Mouse (Mus musculus) hindbrain, embryonic 13.5 days (tissue): ENCODE measurements around the gene Edem2. TPM values are rescaled to one million over a fixed set of nuclear protein-coding genes. Genes with fewer than 3 reads are reported as not detected.
A peak's percentile ranks its signal among the peaks of the same experiment; 100 is the strongest.

Source experiments
- ATAC-seq: fragments of 200-750 bp; cut with Nextera tagmentation; 2 replicates; pipeline ENCODE4 v1.8.0; 2017; ENCODE audit warnings: moderate TSS enrichment; ENCODE audit not compliant: low FRiP score
- H3K27ac ChIP-seq: fragments of 300-500 bp; sonication (generic); 2 replicates; pipeline ENCODE4 v1.5.1; 2015; ENCODE audit warnings: inconsistent platforms, mild to moderate bottlenecking, moderate library complexity
- H3K27me3 ChIP-seq: fragments of 300-500 bp; sonication (generic); 2 replicates; pipeline ENCODE4 v1.6.1; 2015; ENCODE audit warnings: mild to moderate bottlenecking, inconsistent platforms
- H3K36me3 ChIP-seq: fragments of 300-500 bp; sonication (generic); 2 replicates; pipeline ENCODE4 v1.6.1; 2015; ENCODE audit warnings: mild to moderate bottlenecking, inconsistent platforms
- H3K4me1 ChIP-seq: fragments of 300-500 bp; sonication (generic); replicated peaks from 2 replicates; pipeline ENCODE4 v1.6.1; 2015; ENCODE audit warnings: inconsistent platforms
- H3K4me2 ChIP-seq: fragments of 300-500 bp; sonication (generic); 2 replicates; pipeline ENCODE4 v1.6.1; 2015; ENCODE audit warnings: inconsistent platforms, mild to moderate bottlenecking, moderate library complexity
- H3K4me3 ChIP-seq: fragments of 300-500 bp; sonication (generic); 2 replicates; pipeline ENCODE4 v1.5.1; 2015; ENCODE audit warnings: mild to moderate bottlenecking, inconsistent platforms
- H3K9ac ChIP-seq: fragments of 300-500 bp; sonication (generic); 2 replicates; pipeline ENCODE4 v1.6.1; 2015; ENCODE audit warnings: mild to moderate bottlenecking, inconsistent platforms
- H3K9me3 ChIP-seq: fragments of 300-500 bp; sonication (generic); 2 replicates; pipeline ENCODE4 v1.6.1; 2016; ENCODE audit warnings: inconsistent platforms
- WGBS: fragments of 180-500 bp; shearing (Covaris S2); methylation state at CpG from one replicate; pipeline ENCODE4 v1.1.7; 2015; 5-methylcytosine and 5-hydroxymethylcytosine counted together
- polyA plus RNA-seq: library from polyadenylated mRNA; unstranded; fragments of >200 nt; fragmentation: Nextera tagmentation; extraction: Ambion mirVana; gene quantifications from 2 replicates; pipeline ENCODE4 v1.2.1, GENCODE M21; 2015

Gene Edem2
- 45.3 and 46.4 TPM in 2 replicates for polyA plus RNA-seq

DNA sequence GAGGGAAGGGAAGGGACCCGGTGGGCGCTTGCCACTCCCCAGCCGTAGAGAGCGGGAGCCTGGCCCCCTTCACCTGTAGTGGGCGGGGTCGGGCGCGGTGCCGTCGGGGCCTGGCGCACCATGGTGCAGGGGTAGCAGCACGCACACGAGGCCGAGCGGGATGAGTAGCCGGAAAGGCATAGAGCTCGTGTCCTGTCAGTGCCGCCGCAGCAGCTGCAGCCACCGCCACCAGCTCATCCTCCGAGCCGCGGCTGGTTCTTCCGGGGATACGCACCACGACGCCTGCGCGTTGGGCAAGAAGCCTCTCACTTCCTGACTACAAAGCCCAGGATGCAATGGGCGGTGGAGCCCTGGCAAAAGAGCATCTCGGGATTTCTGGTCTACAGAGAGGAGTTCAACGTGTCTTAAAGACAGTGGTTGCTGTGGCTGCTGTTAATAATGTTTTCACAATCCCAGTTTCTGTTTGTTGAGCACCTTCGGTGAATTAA is at the start of gene Edem2:
TSS of gene Edem2 (minus strand) at position 318 of the 488 bp plus-strand sequence.
- Histone ChIP-seq H3K27me3 (0 out of 2 replicates have a peak, but pooled peaks cover 5% of the 10 kb centered on the region), H3K9me3 (no peaks in the 10 kb centered on the region)
- WGBS, result under 1% methylated on average over 33 of the region's 33 CpGs

DNA sequence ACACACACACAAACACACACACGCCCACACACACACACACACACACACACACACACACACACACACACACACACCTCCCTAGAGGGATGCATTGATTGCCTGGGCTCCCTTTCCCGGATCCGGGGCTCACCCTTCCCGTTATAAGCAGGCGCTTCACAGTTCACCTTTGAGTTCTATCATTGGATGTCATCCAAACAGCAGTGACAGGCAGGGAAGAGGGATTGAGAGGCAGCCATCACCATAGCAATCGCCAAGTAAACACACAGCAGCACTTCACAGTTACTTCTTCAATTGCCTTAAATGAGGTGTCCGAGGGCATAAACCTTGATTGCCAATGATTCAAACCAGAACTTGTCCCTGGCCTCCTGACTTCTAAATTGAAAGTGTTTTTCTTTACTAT is 49.8 kb upstream of the Edem2 start:
- Histone ChIP-seq H3K4me2 (no peak overlapping the region), H3K4me1 (peaks cover 48% of the 10 kb centered on the region), H3K27ac (no peak overlapping the region), H3K9me3 (no peaks in the 10 kb centered on the region), H3K9ac (no peak overlapping the region), H3K27me3 (peaks cover 9% of the 10 kb centered on the region; the same call in 1 of the 2 replicates), H3K36me3 (no peaks in the 10 kb centered on the region), H3K4me3 (no peak overlapping the region)
- 42% methylated on average over 7 of the region's 7 CpGs for WGBS
- no peak for ATAC-seq

More for the DNA sequence above, at the start of gene Edem2:
- peaks cover 14% of the 10 kb centered on the region for H3K4me1 ChIP-seq
- peak within 1 kb of the TSS; percentile 84 for H3K27ac ChIP-seq
- peak within 1 kb of the TSS; percentile 98 for H3K4me2 ChIP-seq
- ATAC-seq, result peak; percentile 95
- H3K9ac ChIP-seq, result peak within 1 kb of the TSS; percentile 93
- peak within 1 kb of the TSS; percentile 92 for H3K4me3 ChIP-seq
- H3K36me3 ChIP-seq, result peaks cover 25% of the 10 kb centered on the region

DNA sequence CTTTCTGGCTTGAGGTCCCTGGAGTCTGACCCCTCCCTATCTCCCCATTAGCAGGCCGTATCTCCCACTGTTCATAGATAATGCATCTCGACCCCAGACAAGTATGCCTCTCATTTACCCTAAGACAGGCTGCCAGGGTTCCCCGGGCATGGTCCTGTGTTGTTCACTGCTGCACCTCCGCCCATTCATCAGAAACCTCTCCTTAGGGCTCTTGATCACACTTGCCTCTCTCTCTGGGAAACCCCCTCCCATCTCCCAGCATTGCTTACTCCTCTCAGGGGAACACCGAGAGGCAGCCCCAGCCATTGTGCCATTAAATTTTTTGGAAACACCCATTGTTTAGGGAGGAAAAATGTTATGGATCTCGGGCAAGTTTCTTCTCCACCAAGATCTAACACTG is 48.7 kb upstream of the Edem2 start:
- Histone ChIP-seq H3K4me2 (peak overlapping the region; percentile 63), H3K36me3 (no peaks in the 10 kb centered on the region), H3K4me1 (peaks cover 48% of the 10 kb centered on the region), H3K9me3 (no peaks in the 10 kb centered on the region), H3K9ac (0 out of 2 replicates have a peak overlapping the region, but pooled peaks have one; percentile 30), H3K27me3 (peaks cover 18% of the 10 kb centered on the region), H3K27ac (peak overlapping the region; percentile 52), H3K4me3 (no peak overlapping the region)
- no peak for ATAC-seq
- 50% methylated on average over 6 of the region's 6 CpGs for WGBS

DNA sequence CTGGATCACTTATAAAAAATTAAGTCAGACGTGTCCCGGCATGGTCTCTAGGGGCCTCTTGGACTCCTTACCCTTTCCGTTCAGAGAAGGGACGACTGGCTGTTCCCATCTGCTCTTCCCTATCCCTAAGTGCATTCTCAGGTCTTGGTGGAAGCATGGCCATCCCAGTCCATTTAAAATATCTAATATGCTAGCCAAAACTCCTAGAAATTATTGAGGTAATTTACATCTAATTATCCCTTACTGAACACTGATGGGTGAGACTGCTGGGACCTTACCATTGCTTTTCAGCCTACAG is 48.4 kb upstream of the Edem2 start:
- ATAC-seq, result no peak
- H3K36me3 ChIP-seq, result no peaks in the 10 kb centered on the region
- no peak overlapping the region for H3K27ac ChIP-seq
- WGBS, result 41% methylated on average over 4 of the region's 4 CpGs
- H3K4me3 ChIP-seq, result no peak overlapping the region
- H3K27me3 ChIP-seq, result peaks cover 22% of the 10 kb centered on the region
- 0 out of 2 replicates have a peak overlapping the region, but pooled peaks have one; percentile 30 for H3K9ac ChIP-seq
- H3K4me2 ChIP-seq, result peak overlapping the region; percentile 63
- H3K4me1 ChIP-seq, result peaks cover 48% of the 10 kb centered on the region
- no peaks in the 10 kb centered on the region for H3K9me3 ChIP-seq

DNA sequence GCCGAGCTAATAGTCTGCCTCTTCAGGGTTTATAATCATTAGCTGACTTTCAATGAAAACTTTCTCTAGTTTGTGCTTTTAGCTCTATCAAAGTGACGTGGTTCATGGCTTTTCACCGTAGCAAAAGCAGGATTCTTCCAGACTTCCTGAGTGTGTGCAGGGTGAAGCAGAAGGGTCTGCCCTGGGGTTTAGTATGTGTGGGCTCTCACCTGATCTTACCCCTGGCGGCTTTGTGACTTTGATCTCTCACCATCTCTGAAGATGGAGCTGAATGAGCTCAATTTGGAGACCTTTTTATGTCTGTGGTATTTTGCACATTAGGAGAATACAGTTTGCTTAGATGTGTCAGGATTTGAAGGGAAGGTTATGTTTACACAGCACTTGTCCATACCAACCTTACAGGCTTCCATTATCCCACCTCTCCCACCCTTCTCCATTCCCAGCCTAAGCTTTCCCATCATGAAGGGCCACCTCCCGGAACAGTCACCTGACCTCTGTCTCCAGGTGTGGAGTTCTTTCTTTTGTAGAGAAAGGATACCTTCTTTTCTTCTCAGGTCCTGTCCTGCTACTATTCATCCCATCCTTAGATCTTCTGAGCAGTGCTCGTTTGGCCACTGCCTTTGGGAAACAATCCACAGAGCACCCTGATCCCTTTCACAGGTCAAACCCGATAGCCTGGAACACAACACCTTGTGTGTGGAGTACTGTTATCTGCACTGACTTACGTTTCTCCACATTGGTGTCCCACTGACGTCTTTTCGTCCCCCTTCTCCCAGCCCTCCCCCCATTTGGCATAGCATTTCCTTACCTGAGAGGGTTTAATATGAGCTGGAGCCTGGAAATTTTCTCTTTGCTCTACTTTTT is 47.8 kb upstream of the Edem2 start:
- Histone ChIP-seq H3K9me3 (no peaks in the 10 kb centered on the region), H3K4me1 (peaks cover 48% of the 10 kb centered on the region), H3K4me2 (peak overlapping the region; percentile 63), H3K4me3 (peak overlapping the region; percentile 83), H3K9ac (peak overlapping the region; percentile 29; the same call in 1 of the 2 replicates), H3K27me3 (peaks cover 28% of the 10 kb centered on the region), H3K27ac (peak overlapping the region; percentile 35; the same call in 1 of the 2 replicates), H3K36me3 (no peaks in the 10 kb centered on the region)
- no peak for ATAC-seq
- WGBS, result 74% methylated on average over 10 of the region's 10 CpGs

DNA sequence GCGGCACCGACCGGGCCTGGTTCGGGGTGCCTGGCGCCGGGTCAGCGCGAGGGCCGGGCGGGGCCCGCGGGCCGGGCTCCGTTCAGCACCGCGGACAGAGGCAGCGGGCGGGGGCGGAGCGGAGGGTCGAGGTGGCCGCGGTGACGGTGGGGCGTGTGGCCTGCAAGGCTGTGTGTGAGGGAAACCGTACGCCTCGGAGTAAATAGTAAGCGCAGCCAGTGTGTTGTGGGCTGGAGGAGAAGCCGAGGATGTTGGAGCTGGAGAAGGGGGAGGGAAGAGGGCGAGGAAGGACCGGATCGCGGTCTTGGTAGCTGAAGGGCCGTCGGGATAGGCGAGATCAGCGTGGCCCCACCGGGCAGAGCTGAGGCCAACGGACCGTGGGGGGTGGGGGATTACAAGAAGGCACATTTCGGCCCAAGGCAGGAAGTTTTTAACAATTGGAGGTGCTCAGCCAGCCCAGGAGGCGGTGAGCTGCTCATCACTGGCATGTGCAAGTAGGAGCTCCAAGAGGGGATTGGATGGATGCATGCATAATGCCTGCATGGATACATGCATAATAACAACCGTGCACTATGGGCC is 46.5 kb upstream of the Edem2 start:
- peaks cover 28% of the 10 kb centered on the region for H3K27me3 ChIP-seq
- H3K36me3 ChIP-seq, result no peaks in the 10 kb centered on the region
- WGBS, result 3% methylated on average over 42 of the region's 44 CpGs
- H3K4me1 ChIP-seq, result peaks cover 48% of the 10 kb centered on the region
- peak overlapping the region; percentile 63 for H3K4me2 ChIP-seq
- H3K27ac ChIP-seq, result peak overlapping the region; percentile 93
- peak; percentile 80 for ATAC-seq
- H3K4me3 ChIP-seq, result peak overlapping the region; percentile 83
- H3K9ac ChIP-seq, result peak overlapping the region; percentile 95
- no peaks in the 10 kb centered on the region for H3K9me3 ChIP-seq

DNA sequence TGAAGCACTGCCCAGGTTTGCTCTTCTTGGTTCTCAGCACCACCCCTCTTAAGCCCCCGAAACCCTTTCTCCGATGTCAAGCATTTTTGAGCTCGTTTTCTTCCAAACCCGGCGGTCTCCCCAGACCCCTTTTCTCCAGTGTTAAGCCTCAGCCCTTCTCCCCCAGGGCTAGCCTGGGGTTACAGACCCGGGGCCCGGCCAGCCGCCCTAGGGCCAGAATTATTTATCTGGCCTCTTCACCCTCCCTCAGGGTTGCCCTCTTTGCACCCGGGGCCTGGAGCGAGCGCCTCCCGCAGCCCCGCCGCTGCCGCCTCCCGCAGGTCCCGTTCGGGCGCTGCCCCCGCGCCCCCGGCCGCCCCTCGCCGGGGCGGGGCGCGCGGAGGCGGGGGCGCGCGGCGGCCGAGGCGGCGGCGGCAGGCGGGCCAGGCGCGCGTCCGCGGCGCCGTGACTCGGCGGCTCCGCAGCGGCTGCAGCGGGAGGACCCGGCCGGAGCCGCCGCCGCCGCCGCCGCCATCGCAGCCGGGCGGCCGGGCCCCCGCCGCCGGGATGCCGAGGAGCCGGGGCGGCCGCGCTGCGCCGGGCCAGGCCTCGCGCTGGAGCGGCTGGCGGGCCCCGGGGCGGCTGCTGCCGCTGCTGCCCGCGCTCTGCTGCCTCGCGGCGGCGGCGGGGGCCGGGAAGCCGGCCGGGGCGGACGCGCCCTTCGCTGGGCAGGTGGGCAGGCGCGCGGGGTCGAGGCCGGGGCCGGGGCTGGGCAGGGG is 45.8 kb upstream of the Edem2 start, which contains the start of gene Mmp24:
TSS of gene Mmp24 (plus strand) at position 416 of the 758 bp plus-strand sequence.
- H3K27ac ChIP-seq, result peak within 1 kb of the TSS; percentile 93
- WGBS, result 2% methylated on average over 33 of the region's 100 CpGs
- H3K4me2 ChIP-seq, result peak within 1 kb of the TSS; percentile 72
- H3K27me3 ChIP-seq, result peaks cover 28% of the 10 kb centered on the region
- peaks cover 48% of the 10 kb centered on the region for H3K4me1 ChIP-seq
- peak within 1 kb of the TSS; percentile 95 for H3K9ac ChIP-seq
- H3K36me3 ChIP-seq, result no peaks in the 10 kb centered on the region
- ATAC-seq, result no peak
- peak within 1 kb of the TSS; percentile 83 for H3K4me3 ChIP-seq
- H3K9me3 ChIP-seq, result no peaks in the 10 kb centered on the region

DNA sequence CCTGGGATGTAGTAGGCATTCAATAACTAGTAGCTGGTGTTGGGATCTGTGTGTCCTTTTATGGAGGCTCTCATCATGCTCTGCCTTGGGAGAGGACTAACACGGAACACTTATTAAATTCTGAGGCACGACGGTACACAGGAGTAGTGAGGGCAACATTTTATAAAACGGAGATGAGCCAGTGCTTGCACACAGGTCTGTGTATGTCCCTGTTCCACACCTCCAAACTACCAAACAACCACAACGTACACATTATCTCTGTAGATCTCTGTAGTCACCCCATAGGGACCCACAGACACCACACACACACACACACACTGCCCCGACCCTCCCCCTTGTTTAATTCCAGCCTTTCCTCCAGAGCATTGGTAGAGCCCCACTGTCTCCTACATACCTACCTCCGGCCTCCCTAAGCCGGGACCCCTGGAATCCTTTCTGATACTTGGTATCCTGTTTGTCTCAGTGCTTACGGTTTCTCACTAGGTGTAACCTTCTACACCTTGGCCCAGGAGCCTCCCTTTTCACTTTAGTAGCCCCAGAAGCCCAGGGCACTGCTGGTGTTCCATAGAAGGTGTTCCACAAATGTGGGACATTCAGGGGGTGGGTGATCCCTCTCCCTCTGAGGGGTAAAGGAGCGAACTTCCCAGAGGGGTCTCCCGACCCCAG is 45.1 kb upstream of the Edem2 start:
- H3K4me3 ChIP-seq, result peak overlapping the region; percentile 83
- peaks cover 44% of the 10 kb centered on the region for H3K4me1 ChIP-seq
- H3K9me3 ChIP-seq, result no peaks in the 10 kb centered on the region
- H3K9ac ChIP-seq, result peak overlapping the region; percentile 76
- no peak overlapping the region; the same call in 1 of the 2 replicates for H3K27ac ChIP-seq
- WGBS, result 61% methylated on average over 11 of the region's 11 CpGs
- peak overlapping the region; percentile 72 for H3K4me2 ChIP-seq
- H3K36me3 ChIP-seq, result no peaks in the 10 kb centered on the region
- H3K27me3 ChIP-seq, result peaks cover 28% of the 10 kb centered on the region
- ATAC-seq, result no peak

DNA sequence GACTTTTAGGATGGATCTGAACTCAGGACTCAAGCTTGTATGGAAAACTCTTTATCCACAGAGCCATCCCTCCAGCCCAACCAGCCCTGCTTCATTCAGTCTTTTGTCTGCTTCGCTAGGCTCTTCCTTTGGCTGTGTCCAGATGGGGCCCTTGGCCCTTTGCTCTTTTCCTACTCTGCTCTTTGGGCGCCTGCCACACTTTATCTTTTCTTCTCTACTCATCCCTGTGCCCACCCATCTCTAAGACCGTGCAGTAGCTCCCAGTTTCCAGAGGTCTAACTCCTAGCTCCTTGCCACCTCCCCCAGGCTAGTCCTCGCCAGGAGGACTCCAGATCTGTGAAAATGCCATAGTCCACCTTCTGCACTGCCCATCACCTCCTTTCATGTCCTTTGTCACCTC is 44.4 kb upstream of the Edem2 start:
- Histone ChIP-seq H3K4me2 (no peak overlapping the region), H3K27me3 (peaks cover 28% of the 10 kb centered on the region), H3K4me3 (no peak overlapping the region), H3K9me3 (no peaks in the 10 kb centered on the region), H3K27ac (no peak overlapping the region), H3K36me3 (no peaks in the 10 kb centered on the region), H3K9ac (no peak overlapping the region), H3K4me1 (peaks cover 36% of the 10 kb centered on the region)
- 60% methylated on average over 4 of the region's 4 CpGs for WGBS
- no peak for ATAC-seq

DNA sequence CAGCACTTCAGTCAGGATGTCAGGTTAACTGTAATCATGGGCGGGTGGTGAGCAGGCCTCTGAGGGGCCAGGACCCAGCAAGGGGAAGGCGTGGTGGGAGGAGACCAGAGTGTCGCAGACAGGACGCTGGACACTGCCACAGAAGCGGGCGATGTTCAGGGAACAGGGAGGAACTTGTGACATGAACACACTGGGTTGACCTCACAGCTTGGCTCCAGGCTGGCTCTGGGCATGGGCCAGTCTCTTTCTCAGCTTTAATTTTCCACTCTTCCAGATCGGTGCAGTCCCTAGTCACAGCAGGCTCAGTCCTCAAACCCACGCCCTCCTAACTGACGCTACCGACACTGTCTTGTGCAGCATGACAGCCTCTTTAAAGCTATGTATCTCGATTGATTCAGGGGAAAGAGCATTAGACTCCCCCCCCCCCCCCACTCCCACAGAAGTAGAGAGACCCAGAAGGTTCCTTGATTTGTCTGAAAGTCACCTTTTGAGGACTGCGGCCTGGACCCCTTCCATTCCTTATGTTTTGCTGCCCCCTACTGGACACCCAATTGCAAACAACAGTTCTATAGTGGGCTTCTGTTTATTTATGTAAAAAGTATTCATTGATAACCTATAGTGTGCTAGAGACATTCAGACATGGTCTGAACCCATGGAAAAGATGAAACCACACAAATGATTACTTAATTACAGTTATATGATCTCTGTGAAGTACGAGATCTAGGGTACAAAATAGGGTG is 35.6 kb upstream of the Edem2 start:
- WGBS, result 55% methylated on average over 13 of the region's 13 CpGs
- ATAC-seq, result no peak

More for the DNA sequence above, 35.6 kb upstream of the Edem2 start:
- no peak overlapping the region for H3K4me3 ChIP-seq
- no peak overlapping the region for H3K27ac ChIP-seq
- no peaks in the 10 kb centered on the region for H3K36me3 ChIP-seq
- H3K9ac ChIP-seq, result no peak overlapping the region; the same call in 1 of the 2 replicates
- H3K9me3 ChIP-seq, result no peaks in the 10 kb centered on the region
- peaks cover 7% of the 10 kb centered on the region; the same call in 1 of the 2 replicates for H3K27me3 ChIP-seq
- H3K4me2 ChIP-seq, result no peak overlapping the region
- H3K4me1 ChIP-seq, result no peaks in the 10 kb centered on the region
